Mouse (Mus musculus) neural tube, embryonic 11.5 days (tissue): ENCODE measurements around the gene Lpin3. TPM values are rescaled to one million over a fixed set of nuclear protein-coding genes. Genes with fewer than 3 reads are reported as not detected.
A peak's percentile ranks its signal among the peaks of the same experiment; 100 is the strongest.

Experiments used
- ATAC-seq: fragments of 200-750 bp; cut with Nextera tagmentation; 2 replicates; pipeline ENCODE4 v1.8.0; 2017; ENCODE audit warnings: moderate number of reproducible peaks, mild to moderate bottlenecking, moderate TSS enrichment, moderate library complexity; ENCODE audit not compliant: insufficient read depth, low FRiP score, low TSS enrichment
- DNase-seq: peaks from one replicate; pipeline ENCODE4 v3.0.0-alpha.2; 2015; ENCODE audit warnings: low spot score
- H3K27ac ChIP-seq: fragments of 300-500 bp; sonication (generic); 2 replicates; pipeline ENCODE4 v1.5.1; 2014; ENCODE audit warnings: low read depth, mild to moderate bottlenecking, low read length
- H3K27me3 ChIP-seq: fragments of 300-500 bp; sonication (generic); 2 replicates; pipeline ENCODE4 v1.6.1; 2014; ENCODE audit warnings: mild to moderate bottlenecking, low read length, mixed read lengths; ENCODE audit not compliant: control insufficient read depth, insufficient read depth
- H3K36me3 ChIP-seq: fragments of 300-500 bp; sonication (generic); 2 replicates; pipeline ENCODE4 v1.6.1; 2014; ENCODE audit warnings: mild to moderate bottlenecking, low read length, moderate library complexity, mixed read lengths; ENCODE audit not compliant: control insufficient read depth, insufficient read depth
- H3K4me1 ChIP-seq: fragments of 300-500 bp; sonication (generic); 2 replicates; pipeline ENCODE4 v1.6.1; 2014; ENCODE audit warnings: low read length, mixed read lengths; ENCODE audit not compliant: control insufficient read depth, insufficient read depth
- H3K4me2 ChIP-seq: fragments of 300-500 bp; sonication (generic); 2 replicates; pipeline ENCODE4 v1.6.1; 2014; ENCODE audit warnings: low read depth, mild to moderate bottlenecking, moderate library complexity
- H3K4me3 ChIP-seq: fragments of 300-500 bp; sonication (generic); 2 replicates; pipeline ENCODE4 v1.5.1; 2014; ENCODE audit warnings: low read depth, low read length
- H3K9ac ChIP-seq: fragments of 300-500 bp; sonication (generic); 2 replicates; pipeline ENCODE4 v1.6.1; 2014; ENCODE audit warnings: mild to moderate bottlenecking, low read length
- H3K9me3 ChIP-seq: fragments of 300-500 bp; sonication (generic); 2 replicates; pipeline ENCODE4 v1.6.1; 2016; ENCODE audit warnings: low read length; ENCODE audit not compliant: control insufficient read depth
- WGBS: fragments of 180-500 bp; shearing (Covaris S2); extraction: QIAGEN DNeasy Blood & Tissue Kit; methylation state at CpG from one replicate; pipeline ENCODE4 v1.1.7; 2014; 5-methylcytosine and 5-hydroxymethylcytosine counted together
- polyA plus RNA-seq: library from polyadenylated mRNA; unstranded; fragments of >200 nt; fragmentation: Nextera tagmentation; extraction: Ambion mirVana; gene quantifications from 2 replicates; pipeline ENCODE4 v1.2.1, GENCODE M21; 2014

Gene Lpin3
- polyA plus RNA-seq, 1 experiment from 2014 or later, result 0.29 TPM

GRCm38 (mm10) chr2:160860363-160860762 is 20.1 kb upstream of the Lpin3 start:
- ATAC-seq, result no peak
- Histone ChIP-seq H3K4me2 (no peak overlapping the region), H3K9ac (no peak overlapping the region), H3K27me3 (no peaks in the 10 kb centered on the region), H3K4me3 (no peak overlapping the region), H3K9me3 (no peaks in the 10 kb centered on the region), H3K36me3 (no peaks in the 10 kb centered on the region), H3K4me1 (no peaks in the 10 kb centered on the region), H3K27ac (no peak overlapping the region)
- no peak for DNase-seq
- 90% methylated on average over 1 of the region's 1 CpGs for WGBS

DNA sequence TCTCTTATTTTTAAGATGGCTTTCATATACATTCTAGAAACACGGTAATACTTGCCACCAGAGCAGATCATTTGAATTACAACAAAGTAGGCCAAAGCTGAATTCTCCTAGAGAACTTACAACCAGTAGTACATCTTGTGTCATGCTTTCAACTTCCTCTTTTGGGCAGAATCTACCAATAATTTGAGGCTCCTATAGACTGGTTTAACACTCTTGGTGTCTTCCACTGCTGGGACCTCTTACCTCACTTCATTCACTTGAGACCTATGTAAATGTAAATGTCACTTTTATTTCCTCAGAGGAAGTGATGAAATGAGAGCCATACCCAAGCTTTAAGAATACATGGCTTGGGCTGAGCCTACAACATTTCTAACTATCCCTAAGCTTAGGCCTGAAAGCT is 16.4 kb upstream of the Lpin3 start:
- H3K27ac ChIP-seq, result no peak overlapping the region
- no peaks in the 10 kb centered on the region for H3K9me3 ChIP-seq
- H3K4me3 ChIP-seq, result no peak overlapping the region
- no peaks in the 10 kb centered on the region for H3K4me1 ChIP-seq
- no peaks in the 10 kb centered on the region for H3K36me3 ChIP-seq
- H3K4me2 ChIP-seq, result no peak overlapping the region
- H3K27me3 ChIP-seq, result no peaks in the 10 kb centered on the region
- WGBS, result 89% methylated on average over 1 of the region's 1 CpGs
- DNase-seq, result no peak
- no peak for ATAC-seq
- H3K9ac ChIP-seq, result no peak overlapping the region

DNA sequence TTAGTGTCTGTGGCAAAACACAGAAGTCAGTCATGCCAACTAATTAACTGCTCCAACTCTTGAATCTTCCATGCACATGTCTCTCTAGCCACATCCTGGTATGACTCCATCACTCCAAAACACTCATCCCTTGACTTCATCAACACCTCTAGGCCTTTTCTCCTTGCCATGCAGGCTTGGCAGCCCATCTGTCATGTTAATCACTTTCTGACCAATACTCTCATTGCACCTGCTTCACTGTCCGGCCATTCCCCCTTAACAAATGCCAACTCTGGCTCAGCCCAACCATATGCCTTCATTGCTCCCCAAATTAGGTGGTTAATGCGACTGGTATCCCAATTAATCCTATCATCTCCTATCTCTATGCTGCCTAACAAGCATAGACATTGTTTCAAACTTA is 15.2 kb upstream of the Lpin3 start:
- no peak overlapping the region for H3K4me3 ChIP-seq

GRCm38 (mm10) chr2:160869446-160869845 is 11.0 kb upstream of the Lpin3 start:
- 76% methylated on average over 3 of the region's 3 CpGs for WGBS
- Histone ChIP-seq H3K36me3 (no peaks in the 10 kb centered on the region), H3K4me3 (no peak overlapping the region), H3K27me3 (no peaks in the 10 kb centered on the region), H3K4me1 (peaks cover 3% of the 10 kb centered on the region; the same call in 1 of the 2 replicates), H3K4me2 (no peak overlapping the region), H3K9me3 (no peaks in the 10 kb centered on the region), H3K9ac (no peak overlapping the region), H3K27ac (no peak overlapping the region)
- DNase-seq (no peak), ATAC-seq (no peak)

More for the DNA sequence above, 15.2 kb upstream of the Lpin3 start:
- Histone ChIP-seq H3K27me3 (no peaks in the 10 kb centered on the region), H3K36me3 (no peaks in the 10 kb centered on the region), H3K4me2 (no peak overlapping the region), H3K27ac (no peak overlapping the region), H3K9me3 (no peaks in the 10 kb centered on the region), H3K9ac (no peak overlapping the region), H3K4me1 (no peaks in the 10 kb centered on the region)
- ATAC-seq, result no peak
- no peak for DNase-seq
- 75% methylated on average over 2 of the region's 2 CpGs for WGBS

DNA sequence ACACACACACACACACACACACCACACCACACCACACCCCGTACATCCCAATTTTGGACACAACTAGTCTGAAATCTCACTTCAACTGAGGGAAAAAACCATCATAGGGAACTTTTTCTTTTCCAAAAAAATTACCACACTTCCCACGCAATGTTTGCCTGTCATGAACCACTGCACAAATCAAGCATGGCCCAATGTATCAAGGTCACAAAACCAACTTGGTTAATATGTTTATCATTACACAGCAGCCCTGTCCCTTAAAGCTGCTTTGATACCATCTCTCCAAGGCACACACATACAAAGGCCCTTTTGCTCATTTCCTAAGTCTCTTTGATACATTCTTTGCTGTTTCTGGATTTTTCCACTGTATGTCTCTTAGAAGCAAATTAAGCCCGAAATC is 9.2 kb upstream of the Lpin3 start:
- WGBS, result 87% methylated on average over 3 of the region's 3 CpGs
- H3K9me3 ChIP-seq, result no peaks in the 10 kb centered on the region
- ATAC-seq, result no peak
- H3K36me3 ChIP-seq, result no peaks in the 10 kb centered on the region
- H3K4me2 ChIP-seq, result no peak overlapping the region
- H3K27ac ChIP-seq, result no peak overlapping the region
- DNase-seq, result no peak
- H3K4me3 ChIP-seq, result no peak overlapping the region
- H3K9ac ChIP-seq, result no peak overlapping the region
- H3K4me1 ChIP-seq, result peaks cover 3% of the 10 kb centered on the region; the same call in 1 of the 2 replicates
- H3K27me3 ChIP-seq, result no peaks in the 10 kb centered on the region

- H3K4me3 ChIP-seq, result peak overlapping the region; percentile 54
- H3K9ac ChIP-seq, result peak overlapping the region; percentile 68
- no peaks in the 10 kb centered on the region for H3K27me3 ChIP-seq
- no peaks in the 10 kb centered on the region for H3K9me3 ChIP-seq
- H3K36me3 ChIP-seq, result no peaks in the 10 kb centered on the region
- peak overlapping the region; percentile 80 for H3K4me2 ChIP-seq
- ATAC-seq, result peak; percentile 91
- peak overlapping the region; percentile 83 for H3K27ac ChIP-seq
- DNase-seq, result peak; percentile 81
- under 1% methylated on average over 27 of the region's 47 CpGs for WGBS
- H3K4me1 ChIP-seq, result peaks cover 3% of the 10 kb centered on the region; the same call in 1 of the 2 replicates
Measured at GRCm38 (mm10) chr2:160872395-160872794, 8.1 kb upstream of the Lpin3 start.

DNA sequence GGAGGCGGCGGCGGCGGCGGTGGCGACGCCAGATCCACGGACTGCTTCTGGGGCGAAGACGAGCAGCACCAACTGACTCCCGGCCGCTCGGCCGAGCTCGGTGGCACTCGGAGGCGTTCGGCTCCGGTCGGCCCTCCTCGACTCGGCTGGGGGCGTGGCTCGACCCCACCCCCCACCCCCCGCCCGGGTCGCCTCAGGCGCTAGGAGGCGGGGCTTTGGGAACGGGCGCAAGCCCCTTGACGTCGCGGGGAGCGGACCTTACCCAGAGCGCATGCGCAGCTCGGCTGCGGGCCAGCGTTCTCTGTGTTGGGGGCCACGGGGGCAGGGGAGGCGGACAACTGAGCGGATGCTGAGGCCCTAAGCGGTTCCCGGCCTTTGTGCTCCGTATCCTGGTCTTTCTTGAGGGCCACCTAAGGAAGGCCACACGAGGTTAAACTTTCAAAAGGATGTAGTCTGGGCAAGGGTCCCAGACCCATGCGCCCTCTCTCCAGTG is 7.5 kb upstream of the Lpin3 start, which contains the start of gene Zhx3:
Gene Zhx3, minus strand, starts transcription at position 109 of the 493 bp plus-strand sequence.
- H3K9me3 ChIP-seq, result no peaks in the 10 kb centered on the region
- H3K4me2 ChIP-seq, result peak within 1 kb of the TSS; percentile 80
- peak within 1 kb of the TSS; percentile 68 for H3K9ac ChIP-seq
- H3K4me3 ChIP-seq, result peak within 1 kb of the TSS; percentile 54
- peaks cover 3% of the 10 kb centered on the region; the same call in 1 of the 2 replicates for H3K4me1 ChIP-seq
- DNase-seq (peak; percentile 99), ATAC-seq (peak; percentile 98)
- no peaks in the 10 kb centered on the region for H3K36me3 ChIP-seq
- 1% methylated on average over 46 of the region's 48 CpGs for WGBS
- H3K27me3 ChIP-seq, result no peaks in the 10 kb centered on the region
- peak within 1 kb of the TSS; percentile 83 for H3K27ac ChIP-seq

- Histone ChIP-seq H3K9ac (no peak overlapping the region), H3K27me3 (no peaks in the 10 kb centered on the region), H3K4me2 (no peak overlapping the region), H3K9me3 (no peaks in the 10 kb centered on the region), H3K36me3 (no peaks in the 10 kb centered on the region), H3K27ac (no peak overlapping the region), H3K4me1 (peaks cover 3% of the 10 kb centered on the region; the same call in 1 of the 2 replicates), H3K4me3 (no peak overlapping the region)
- no peak for ATAC-seq
- WGBS, result 88% methylated on average over 5 of the region's 5 CpGs
- no peak for DNase-seq
Measured at GRCm38 (mm10) chr2:160874231-160874877, 6.1 kb upstream of the Lpin3 start.

- Histone ChIP-seq H3K27ac (no peak overlapping the region), H3K4me1 (peaks cover 3% of the 10 kb centered on the region; the same call in 1 of the 2 replicates), H3K36me3 (no peaks in the 10 kb centered on the region), H3K4me3 (no peak overlapping the region), H3K27me3 (no peaks in the 10 kb centered on the region), H3K4me2 (no peak overlapping the region), H3K9me3 (no peaks in the 10 kb centered on the region), H3K9ac (no peak overlapping the region)
- DNase-seq, result no peak
- no peak for ATAC-seq
- WGBS, result 82% methylated on average over 4 of the region's 4 CpGs
Measured at GRCm38 (mm10) chr2:160876115-160876514, 4.4 kb upstream of the Lpin3 start.
